Comparison of ENCODE assay signal across 8 mouse cellular contexts in genomic region chr5:92277437-92278394, GRCm38 (mm10). TPM values are rescaled to one million over a fixed set of nuclear protein-coding genes. Genes with fewer than 3 reads are reported as not detected.
DNase-seq lines count a peak whose midpoint lies in the region; ATAC-seq lines count a peak whose summit lies in the region.

Gene Naaa, minus strand, starts transcription at chr5:92278170.

- peak within 1 kb of the TSS; percentile 60 for H3K4me3 ChIP-seq in hindbrain, embryonic 11.5 days (ENCODE audit: low read depth, low read length)

- peak within 1 kb of the TSS; percentile 78 for H3K4me2 ChIP-seq in hindbrain, embryonic 11.5 days (replicated peaks; ENCODE audit: low read depth, low read length)

- no peaks in the 10 kb centered on the region for H3K36me3 ChIP-seq in hindbrain, embryonic 11.5 days (ENCODE audit: control insufficient read depth, insufficient read depth, low read length)

- ATAC-seq in hindbrain, embryonic 11.5 days (ENCODE audit: low FRiP score), result peak; percentile 92

- H3K27me3 ChIP-seq in hindbrain, embryonic 11.5 days (ENCODE audit: control insufficient read depth, insufficient read depth, low read length), result no peaks in the 10 kb centered on the region

- WGBS in hindbrain, embryonic 11.5 days, result 3% methylated on average over 54 of the region's 54 CpGs

- H3K4me1 ChIP-seq in hindbrain, embryonic 11.5 days (replicated peaks; ENCODE audit: control insufficient read depth, insufficient read depth, low read length), result no peaks in the 10 kb centered on the region

- H3K27ac ChIP-seq in hindbrain, embryonic 11.5 days (ENCODE audit: low read depth, low read length), result no peak within 1 kb of the TSS

- H3K9me3 ChIP-seq in hindbrain, embryonic 11.5 days (ENCODE audit: control insufficient read depth, low read length), result no peaks in the 10 kb centered on the region

- peak; percentile 93 for DNase-seq in Muller cell, postnatal 12 days (ENCODE audit: inconsistent ontology term)
- DNase-seq in cerebellum, adult 9-11 months, result peak; percentile 90
- DNase-seq in frontal cortex, adult 2 months (ENCODE audit: extremely low spot score in 1 of 2, low spot score in 1 of 2), result peak; percentile 66 to 84
- DNase-seq in hindbrain, embryonic 11.5 days (ENCODE audit: low spot score), result peak; percentile 76
- DNase-seq in layer of hippocampus, postnatal 10 days (ENCODE audit: low spot score in 2 of 2), result peak; percentile 71 to 78
- peak; percentile 92 for DNase-seq in lung, postnatal 10 days
- DNase-seq in ovary, postnatal 36 days (ENCODE audit: low spot score), result peak; percentile 87
- peak; percentile 80 for DNase-seq in thymus, postnatal 25 days

- H3K9ac ChIP-seq in hindbrain, embryonic 11.5 days (ENCODE audit: low read depth, low read length), result peak within 1 kb of the TSS; percentile 55

RNA-seq across cellular contexts. Expression of gene Naaa, which starts in this region (rescaled TPM):
- polyA plus RNA-seq in frontal cortex, adult 2 months (2012; rRNA removed), result 39.1 and 41.2 TPM in 2 replicates
- polyA plus RNA-seq in hindbrain, embryonic 11.5 days (2014; fragmentation: Nextera tagmentation; extraction: Ambion mirVana), result 4.7 and 5.5 TPM in 2 replicates
- 10 to 100 TPM; 28.8 to 32.0 TPM for total RNA-seq in layer of hippocampus, postnatal 10 days (2021)
